Mouse (Mus musculus) C3H10T1/2 (cell line): ENCODE data around the gene Rrp8. TPM values are rescaled to one million over a fixed set of nuclear protein-coding genes. Genes with fewer than 3 reads are reported as not detected.

Experiments
- polyA plus RNA-seq, 2 experiments: library from polyadenylated mRNA; unstranded; fragments of >200 nt; fragmentation: generic; extraction: Trizol; gene quantifications; one replicate each; pipeline ENCODE4 v1.2.1; 2012; ENCODE audit warnings: missing spikeins in 2 of 2

Rrp8 gene
- 10 to 100 TPM; 13.0 to 19.8 TPM for polyA plus RNA-seq

GRCm38 (mm10) chr7:105736911-105737521 is at the start of gene Rrp8:
TSS of gene Rrp8 (minus strand) at chr7:105737385.

GRCm38 (mm10) chr7:105751491-105752433 is 14.6 kb upstream of the Rrp8 start, which contains the start of gene Tpp1:
TSS of gene Tpp1 (minus strand) at chr7:105752235.

GRCm38 (mm10) chr7:105743926-105744590 is 6.9 kb upstream of the Rrp8 start, which contains the start of gene Taf10:
TSS of gene Taf10 (minus strand) at chr7:105744361.

GRCm38 (mm10) chr7:105736264-105736901 is 802 bp downstream of the Rrp8 start, which contains the start of gene Ilk:
TSS of gene Ilk (plus strand) at chr7:105736592.

Other genes with a start within 250 kb of the Rrp8 start
- gene Smpd1, start 183.0 kb downstream of the Rrp8 start, polyA plus RNA-seq: 10 to 100 TPM; 32.0 to 79.2 TPM
- 10 to 100 TPM; 28.1 to 45.2 TPM for gene Apbb1, start 155.7 kb downstream of the Rrp8 start, polyA plus RNA-seq
- 1 to 10 TPM in 1 of 2 experiments, under 1 TPM in 1; 0.11 to 1.8 TPM for gene Hpx, start 137.2 kb downstream of the Rrp8 start, polyA plus RNA-seq
- 10 to 100 TPM; 18.4 to 39.5 TPM for gene Trim3, start 103.8 kb downstream of the Rrp8 start, polyA plus RNA-seq
- gene Timm10b, start 97.3 kb downstream of the Rrp8 start, polyA plus RNA-seq: 100 to 1,000 TPM; 161 to 212 TPM
- gene Arfip2, start 97.0 kb downstream of the Rrp8 start, polyA plus RNA-seq: 10 to 100 TPM; 43.3 to 46.2 TPM
- 10 to 100 TPM; 52.9 to 60.4 TPM for gene Gm45799, start 96.8 kb downstream of the Rrp8 start, polyA plus RNA-seq
- gene Dnhd1, start 86.6 kb downstream of the Rrp8 start, polyA plus RNA-seq: 1 to 10 TPM in 1 of 2 experiments, under 1 TPM in 1; 0.27 to 3.4 TPM
- 100 to 1,000 TPM; 185 to 199 TPM for gene Ilk, start 793 bp downstream of the Rrp8 start, polyA plus RNA-seq
- 100 to 1,000 TPM; 243 to 661 TPM for gene Taf10, start 7.0 kb upstream of the Rrp8 start, polyA plus RNA-seq
- gene Tpp1, start 14.8 kb upstream of the Rrp8 start, polyA plus RNA-seq: 10 to 100 TPM in 1 of 2 experiments, 1 to 10 TPM in 1; 7.0 to 47.4 TPM
- gene Dchs1, start 50.3 kb upstream of the Rrp8 start, polyA plus RNA-seq: under 1 TPM; 0.05 to 0.97 TPM
- gene Mrpl17, start 73.7 kb upstream of the Rrp8 start, polyA plus RNA-seq: 100 to 1,000 TPM; 396 to 429 TPM
- gene Gm4070, start 216.6 kb upstream of the Rrp8 start, polyA plus RNA-seq: under 1 TPM in 1 of 2 experiments, not detected in 1; 0.01 TPM